Mouse (Mus musculus) layer of hippocampus, adult 8-10 months (tissue): ENCODE results near the gene Gtf2a1l. TPM values are rescaled to one million over a fixed set of nuclear protein-coding genes. Genes with fewer than 3 reads are reported as not detected.

Source experiments
- DNase-seq, 2 experiments: peaks; one replicate each; pipeline ENCODE4 v3.0.0; 2022; ENCODE audit warnings: low spot score in 2 of 2
- total RNA-seq, 4 experiments: library from RNA; stranded (reverse); gene quantifications; 2 replicates each; pipeline ENCODE4 v1.2.4; 2022

Gene Gtf2a1l
- under 1 TPM in 1 of 4 experiments, not detected in 3; 0.34 TPM for total RNA-seq

DNA sequence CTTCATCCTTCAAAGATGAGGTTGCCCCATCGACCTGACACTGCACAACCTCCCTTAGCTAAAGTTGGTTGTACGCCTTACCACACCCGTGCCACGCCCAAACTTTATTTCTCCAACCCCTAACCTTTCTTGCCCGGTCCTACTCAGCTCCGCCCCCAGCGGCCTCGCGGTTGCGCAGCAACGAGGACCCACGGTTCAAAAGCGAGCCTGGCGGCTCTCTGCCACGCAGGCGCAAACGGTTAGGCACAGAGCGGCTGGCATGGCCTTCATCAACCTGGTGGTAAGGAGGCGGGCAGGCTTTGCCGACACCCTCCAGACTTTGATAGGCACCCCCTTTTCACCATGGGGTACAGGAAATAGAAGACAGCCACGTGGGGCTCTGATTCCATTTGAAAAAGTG lies at the start of gene Gtf2a1l:
Gtf2a1l (plus strand) TSS at position 209 of the 400 bp plus-strand sequence.
- DNase-seq = peak; percentile 48 to 56

DNA sequence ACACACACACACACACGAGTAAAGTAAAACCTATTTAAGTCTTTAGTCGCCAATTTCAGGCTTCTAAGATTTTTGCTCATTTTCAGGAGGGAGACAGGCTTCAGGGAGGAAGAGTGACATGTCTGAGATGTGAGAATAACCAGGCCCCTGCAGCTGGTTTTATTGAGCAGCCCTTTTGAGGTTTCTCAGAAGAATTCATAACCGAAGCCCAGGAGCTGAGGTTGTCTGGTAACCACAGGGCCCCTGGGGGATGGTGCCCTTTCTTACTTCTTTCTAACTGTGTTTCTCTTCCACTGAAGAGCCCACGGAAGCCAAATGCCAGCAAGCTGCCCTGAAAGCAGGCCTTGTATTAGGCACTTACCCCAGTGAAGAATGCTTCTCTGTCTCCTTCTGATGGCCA lies 47.5 kb upstream of the Gtf2a1l start:
- DNase-seq = no peak

GRCm38 (mm10) chr17:88621374-88621773 lies 47.1 kb upstream of the Gtf2a1l start:
- no peak for DNase-seq

GRCm38 (mm10) chr17:88622711-88623110 lies 45.7 kb upstream of the Gtf2a1l start:
- no peak for DNase-seq

GRCm38 (mm10) chr17:88624386-88624785 lies 44.1 kb upstream of the Gtf2a1l start:
- no peak for DNase-seq

DNA sequence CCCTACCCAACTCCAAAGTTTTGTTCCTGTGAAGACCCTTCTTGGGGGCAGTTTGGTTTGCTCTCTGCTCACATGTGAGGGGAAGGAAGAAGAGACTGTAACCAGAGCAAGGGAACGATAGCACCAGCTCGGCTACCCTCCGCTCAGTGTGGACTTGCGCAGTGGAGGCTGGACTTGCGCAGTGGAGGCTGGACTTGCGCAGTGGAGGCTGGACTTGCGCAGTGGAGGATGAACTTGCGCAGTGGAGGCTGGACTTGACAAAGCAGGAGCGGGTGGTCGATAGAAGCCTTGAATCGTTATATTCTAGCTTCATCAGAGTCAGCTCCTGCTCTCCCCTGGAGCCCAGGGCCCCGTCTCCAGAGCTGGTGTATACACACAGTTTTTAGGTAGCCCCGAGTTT lies 43.1 kb upstream of the Gtf2a1l start:
- DNase-seq = no peak

DNA sequence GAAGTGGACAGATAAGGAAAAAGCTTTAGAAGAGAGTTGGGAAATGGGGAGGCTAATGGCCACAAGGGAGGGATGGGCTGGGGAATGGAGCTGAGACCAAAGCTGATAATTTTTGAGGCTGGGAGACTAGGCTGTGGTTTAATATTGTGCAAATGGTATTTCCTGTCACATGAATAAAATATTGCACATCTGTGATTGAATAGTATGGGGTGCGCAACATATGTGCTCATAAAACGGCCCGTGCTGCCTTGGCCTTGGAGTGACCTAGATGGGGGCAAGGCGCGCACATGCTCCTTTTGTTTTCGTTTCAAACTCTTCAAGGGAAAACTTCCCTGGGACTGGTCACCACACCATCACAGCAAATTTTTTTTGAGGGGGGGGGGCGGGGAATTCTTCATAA lies 42.5 kb upstream of the Gtf2a1l start:
- DNase-seq = no peak

DNA sequence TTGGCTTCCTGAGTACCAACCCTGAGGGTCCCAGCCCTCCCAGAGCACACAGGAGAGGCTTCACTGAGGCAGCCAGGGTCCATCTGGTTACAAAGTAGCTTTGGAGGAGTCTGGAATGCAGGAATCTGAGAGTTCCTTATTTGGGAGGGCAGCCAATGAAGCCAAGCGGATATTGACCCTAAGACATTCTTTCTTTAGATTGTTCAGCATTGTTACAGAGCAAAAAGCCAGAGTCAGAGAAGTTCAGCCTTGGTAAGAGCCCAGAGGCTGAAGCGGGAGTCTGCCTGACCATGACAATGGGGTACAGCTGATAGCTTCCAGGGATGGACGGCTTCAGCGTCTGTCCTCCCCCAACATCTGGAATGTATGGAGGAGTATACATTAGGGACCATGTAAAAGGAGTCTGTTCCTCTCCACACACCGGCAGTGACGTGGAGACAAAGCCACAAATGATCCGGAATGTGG lies 42.1 kb upstream of the Gtf2a1l start:
- no peak for DNase-seq

DNA sequence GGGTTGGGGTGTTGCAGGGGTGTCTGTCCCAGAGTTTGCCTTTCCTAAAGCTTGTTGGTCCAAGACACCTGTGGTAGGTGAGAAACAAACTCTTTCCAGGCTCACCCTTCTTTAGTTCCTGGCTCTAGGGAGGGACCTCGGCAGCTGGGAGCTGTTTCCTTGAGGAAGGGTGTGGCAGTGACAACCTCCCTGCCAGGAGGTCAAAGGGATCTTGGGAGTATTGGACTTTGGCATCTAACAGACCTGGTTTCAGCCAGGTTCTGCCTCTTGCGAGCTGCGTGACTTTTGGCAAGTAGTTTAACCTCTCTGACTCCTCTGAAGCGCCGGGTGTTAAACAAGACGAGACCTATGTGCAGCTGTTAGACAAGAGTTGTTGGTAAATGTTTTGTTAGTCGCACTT lies 41.3 kb upstream of the Gtf2a1l start:
- no peak for DNase-seq

DNA sequence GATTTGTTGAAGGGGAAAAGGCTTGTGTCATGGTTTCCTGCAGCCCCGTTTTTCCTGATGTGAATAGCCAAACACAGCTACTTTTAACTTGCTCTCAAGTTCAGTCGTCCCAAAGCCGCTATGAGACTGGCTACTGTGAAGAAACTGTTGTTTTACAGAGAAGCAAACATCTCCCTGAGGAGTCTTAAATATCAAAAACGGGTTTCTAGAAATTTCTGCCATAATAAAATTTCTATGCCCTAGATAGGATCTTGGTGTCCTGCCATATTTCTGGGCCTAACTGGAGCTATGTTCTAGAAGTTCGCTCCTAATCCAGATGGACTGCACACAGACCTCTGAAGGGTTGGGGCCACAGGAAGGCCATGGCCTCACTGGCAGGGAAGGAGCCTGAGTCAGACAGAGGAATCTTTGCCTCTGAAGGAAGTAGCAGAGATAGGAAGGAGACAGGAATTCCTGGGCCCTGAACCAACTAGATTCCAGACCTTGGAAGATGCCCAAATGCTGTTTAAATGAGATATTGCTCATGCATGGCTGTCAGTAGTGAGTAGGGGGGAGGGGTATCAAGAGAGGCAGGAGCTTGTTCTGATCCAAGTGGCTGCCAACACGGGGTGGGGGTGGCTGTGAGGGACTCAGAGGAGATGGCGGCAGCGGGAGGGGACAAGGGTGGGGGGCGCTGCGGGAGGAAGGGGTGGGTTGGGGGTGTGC lies 39.6 kb upstream of the Gtf2a1l start:
- DNase-seq = no peak

DNA sequence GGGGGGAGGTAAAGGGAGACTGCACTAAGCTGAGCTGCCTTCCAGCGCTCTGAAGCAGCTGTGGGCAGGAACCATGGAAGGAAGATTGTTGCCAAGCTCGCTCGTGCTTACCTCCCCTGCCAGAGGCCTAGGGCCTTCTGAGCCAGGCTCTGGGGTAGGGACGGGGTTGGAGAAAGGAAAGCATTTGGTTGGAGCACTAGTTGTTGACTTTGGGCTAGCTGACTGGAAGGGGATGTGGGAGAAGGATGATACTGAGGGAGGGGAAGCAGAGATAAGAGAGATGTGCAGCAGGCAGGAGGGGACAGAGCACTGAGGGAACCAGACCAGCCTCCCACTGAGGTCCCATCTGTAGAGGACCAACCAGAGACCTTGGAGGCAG lies 39.1 kb upstream of the Gtf2a1l start:
- DNase-seq = no peak

- no peak for DNase-seq
These were observed 38.4 kb upstream of the Gtf2a1l start for GRCm38 (mm10) chr17:88629931-88630553.

GRCm38 (mm10) chr17:88630554-88630948 lies 37.9 kb upstream of the Gtf2a1l start:
- DNase-seq = no peak

GRCm38 (mm10) chr17:88632631-88633030 lies 35.8 kb upstream of the Gtf2a1l start:
- DNase-seq = no peak

GRCm38 (mm10) chr17:88636076-88636475 lies 32.4 kb upstream of the Gtf2a1l start:
- DNase-seq = no peak

GRCm38 (mm10) chr17:88636587-88636986 lies 31.9 kb upstream of the Gtf2a1l start:
- DNase-seq = no peak

- peak; percentile 38 to 79 for DNase-seq
These were observed 27.4 kb upstream of the Gtf2a1l start for GRCm38 (mm10) chr17:88641012-88641411.

DNA sequence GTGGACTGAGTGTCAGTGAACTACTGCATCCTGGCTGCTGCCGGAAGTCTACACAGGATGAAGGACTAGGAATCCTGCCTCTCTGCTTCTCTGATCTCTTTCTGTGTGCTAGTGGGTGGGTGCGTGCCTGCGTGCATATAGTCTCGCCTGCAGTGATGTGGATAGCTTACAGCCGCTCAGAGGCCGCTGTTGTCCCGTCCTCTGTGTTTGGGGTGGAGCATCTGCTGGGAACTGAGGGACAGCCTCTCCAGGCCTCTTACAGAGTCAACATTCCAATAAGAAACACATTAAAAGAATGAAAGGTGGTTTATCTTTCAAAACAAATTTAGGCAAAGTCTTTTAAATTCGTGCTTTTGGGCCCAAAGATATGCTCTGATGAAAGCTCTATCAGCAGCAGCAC lies 26.6 kb upstream of the Gtf2a1l start:
- DNase-seq = no peak

DNA sequence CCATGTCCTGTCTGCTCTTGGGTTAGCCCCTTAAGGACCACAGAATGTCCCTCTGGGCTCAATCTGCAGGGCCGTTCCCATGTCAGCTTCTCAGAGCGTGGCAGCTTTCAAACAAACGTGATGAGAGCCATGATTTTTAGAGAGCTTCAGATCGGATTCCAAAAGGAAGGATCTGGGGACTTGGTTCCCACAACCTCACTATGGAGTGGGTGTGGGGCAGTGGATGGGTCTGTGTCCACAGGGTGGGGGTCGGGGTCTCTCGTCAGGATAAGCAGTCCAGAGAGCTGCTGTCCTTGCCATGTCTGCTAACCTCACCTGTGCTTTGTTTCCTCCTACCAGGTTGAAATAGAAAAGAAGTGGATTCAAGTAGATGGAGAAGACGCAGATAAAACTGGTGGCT lies 23.6 kb upstream of the Gtf2a1l start:
- no peak for DNase-seq

- no peak for DNase-seq
These were observed 23.2 kb upstream of the Gtf2a1l start for GRCm38 (mm10) chr17:88645299-88645698.

DNA sequence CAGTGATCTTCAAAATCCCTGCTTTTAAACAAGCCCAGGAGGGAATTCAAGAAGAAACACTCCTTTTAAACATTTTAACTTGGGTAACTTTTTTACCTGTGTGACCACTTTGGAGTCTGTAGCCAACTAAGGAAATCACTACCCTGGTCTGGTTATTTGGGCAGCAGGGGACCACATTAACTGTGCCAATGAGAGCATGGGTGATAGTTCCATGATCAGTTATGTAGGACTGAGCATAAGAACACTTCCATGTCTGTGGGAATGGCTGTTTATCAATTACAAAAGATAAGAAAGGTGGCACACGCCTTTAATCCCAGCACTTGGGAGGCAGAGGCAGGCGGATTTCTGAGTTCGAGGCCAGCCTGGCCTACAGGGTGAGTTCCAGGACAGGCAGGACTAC lies 21.3 kb upstream of the Gtf2a1l start:
- DNase-seq = no peak

GRCm38 (mm10) chr17:88652010-88652409 lies 16.4 kb upstream of the Gtf2a1l start:
- DNase-seq = peak; percentile 38 to 79

GRCm38 (mm10) chr17:88652702-88653374 lies 15.6 kb upstream of the Gtf2a1l start:
- peak; percentile 73 to 88 for DNase-seq
